Mouse (Mus musculus): ENCODE measurements around the gene Dennd2d. TPM values are rescaled to one million over a fixed set of nuclear protein-coding genes. Genes with fewer than 3 reads are reported as not detected.
A peak's percentile ranks its signal among the peaks of the same experiment; 100 is the strongest.

The Dennd2d gene
- polyA plus RNA-seq (2012; rRNA removed) (1.7 and 2.1 TPM in 2 replicates), polyA plus RNA-seq (2014; fragmentation: Nextera tagmentation; extraction: Ambion mirVana) (4.0 and 4.2 TPM in 2 replicates)

DNA sequence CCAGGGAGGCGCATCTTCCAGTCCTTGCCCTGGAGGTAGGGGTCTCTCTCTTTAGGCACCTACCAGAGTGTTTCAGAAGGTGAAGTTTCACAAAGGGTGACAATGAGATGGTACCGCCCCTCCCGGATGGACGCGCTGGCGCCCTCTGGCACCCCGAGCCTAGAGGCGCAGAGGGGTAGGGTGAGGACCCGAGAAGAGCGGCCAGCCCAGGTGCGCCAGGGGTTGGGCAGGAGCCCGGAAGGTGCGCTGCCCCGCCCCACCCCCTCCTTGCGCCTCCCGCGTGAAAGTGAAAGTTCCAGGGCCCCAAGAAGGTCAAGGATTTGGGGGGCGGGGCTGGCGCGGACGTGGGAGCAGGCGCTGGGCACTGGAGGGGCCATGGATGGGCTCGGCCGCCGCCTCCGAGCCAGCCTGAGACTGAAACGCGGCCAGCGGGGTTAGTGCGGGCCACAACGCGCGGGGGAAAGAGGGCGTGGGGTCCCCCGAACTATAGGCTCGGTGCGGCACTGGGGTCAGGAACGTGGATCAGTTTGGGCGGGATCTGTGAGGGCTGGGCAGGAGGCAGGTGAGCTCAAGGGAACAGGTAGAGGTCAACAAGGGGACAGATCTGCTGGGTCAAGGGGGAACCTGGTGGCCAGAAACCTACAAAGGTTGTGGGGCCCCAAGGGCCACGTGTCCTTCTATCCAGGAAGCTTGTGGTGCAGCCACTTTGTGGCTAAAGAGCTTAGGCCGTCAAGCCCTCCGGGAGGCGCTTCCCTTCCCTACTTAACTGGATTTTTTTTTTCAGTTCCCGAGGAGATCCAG, at the start of gene Dennd2d:
TSS of gene Dennd2d (plus strand) at position 125 of the 801 bp plus-strand sequence.
- DNase-seq (ENCODE audit: low read depth in 3 of 3, low spot score in 3 of 3), result no peak
- no peak for TF ChIP-seq EP300 (IDR thresholded peaks at IDR 0.05; ENCODE audit: low read depth)
- TF ChIP-seq CTCF (IDR thresholded peaks at IDR 0.05; ENCODE audit: low read depth), result peak; percentile 46; the same call in 1 of the 2 replicates
- WGBS (ENCODE audit: insufficient replicate concordance), result under 1% methylated on average over 43 of the region's 44 CpGs

DNA sequence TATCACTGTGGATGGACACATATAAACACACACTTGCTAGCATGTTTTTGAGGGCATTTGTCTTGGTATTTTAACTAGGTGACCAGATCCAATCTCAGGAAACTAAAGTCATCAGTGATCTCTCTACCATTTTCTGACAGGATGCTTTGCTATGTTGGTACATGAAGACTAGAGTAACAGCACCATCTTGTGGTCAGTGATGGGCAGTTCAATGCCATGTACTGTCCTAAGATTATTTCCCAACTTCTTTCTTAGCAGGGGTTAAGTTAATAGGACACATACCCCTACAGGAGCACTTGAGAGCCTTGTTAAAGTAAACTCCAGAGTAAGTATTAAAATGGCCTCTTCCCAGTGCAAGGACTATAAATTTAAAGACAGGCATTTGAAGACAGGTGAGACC, 33.6 kb upstream of the Dennd2d start:
- ATAC-seq (ENCODE audit: insufficient read depth) (no peak), DNase-seq (ENCODE audit: low read depth in 3 of 3, low spot score in 3 of 3) (peak in 2 of 3 experiments; percentile 18 to 22)
- Histone ChIP-seq H3K4me3 (ENCODE audit: insufficient read depth in 1 of 2, low read depth in 2 of 2, low read length in 2 of 2) (no peak overlapping the region), H3K4me1 (replicated peaks; ENCODE audit: control insufficient read depth in 2 of 2, insufficient read depth in 2 of 2, low read length in 1 of 2) (no peaks in the 10 kb centered on the region), H3K4me2 (ENCODE audit: low read depth) (no peak overlapping the region), H3K36me3 (replicated peaks; ENCODE audit: control insufficient read depth, insufficient read depth, low read depth) (no peaks in the 10 kb centered on the region), H3K9me3 (ENCODE audit: control insufficient read depth, low read length) (no peaks in the 10 kb centered on the region), H3K27ac (no peak overlapping the region), H3K9ac (replicated peaks) (no peak overlapping the region), H3K27me3 (ENCODE audit: control insufficient read depth, insufficient read depth, low read length) (no peaks in the 10 kb centered on the region)
- peak; percentile 63 for TF ChIP-seq CTCF (IDR thresholded peaks at IDR 0.05; ENCODE audit: low read depth)
- no peak for TF ChIP-seq EP300 (IDR thresholded peaks at IDR 0.05; ENCODE audit: low read depth)

More for the DNA sequence above, at the start of gene Dennd2d:
- Histone ChIP-seq H3K27ac (no peak within 1 kb of the TSS), H3K4me1 (replicated peaks; ENCODE audit: control insufficient read depth in 2 of 2, insufficient read depth in 2 of 2, low read length in 1 of 2) (peaks cover 3 to 27% of the 10 kb centered on the region in 2 experiments), H3K4me2 (ENCODE audit: low read depth) (peak within 1 kb of the TSS; percentile 77), H3K27me3 (ENCODE audit: control insufficient read depth, insufficient read depth, low read length) (no peaks in the 10 kb centered on the region), H3K9ac (replicated peaks) (peak within 1 kb of the TSS; percentile 66), H3K4me3 (ENCODE audit: insufficient read depth in 1 of 2, low read depth in 2 of 2, low read length in 2 of 2) (peak within 1 kb of the TSS; percentile 62 to 70), H3K36me3 (replicated peaks; ENCODE audit: control insufficient read depth, insufficient read depth, low read depth) (no peaks in the 10 kb centered on the region), H3K9me3 (ENCODE audit: control insufficient read depth, low read length) (no peaks in the 10 kb centered on the region)
- ATAC-seq (ENCODE audit: insufficient read depth), result peak; percentile 67

DNA sequence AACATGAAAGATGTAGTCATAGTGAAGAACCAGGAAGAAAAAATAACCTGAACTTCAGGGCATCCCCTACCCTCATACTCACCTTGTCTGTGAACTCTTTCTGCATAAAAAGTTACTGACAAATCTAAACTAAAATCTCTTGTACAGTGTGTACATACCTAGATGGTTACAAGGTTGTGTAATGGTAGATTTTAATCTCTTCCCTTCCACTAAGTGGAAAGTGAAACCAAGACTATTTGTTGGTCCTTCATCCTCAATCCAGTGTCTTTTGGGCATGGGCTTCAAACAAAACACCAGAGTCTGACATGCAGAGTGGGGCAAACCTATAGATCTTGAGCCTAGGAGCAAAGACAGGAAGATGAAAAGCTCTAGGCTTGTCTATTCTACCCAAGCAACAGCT, 33.2 kb upstream of the Dennd2d start:
- Histone ChIP-seq H3K4me3 (ENCODE audit: insufficient read depth in 1 of 2, low read depth in 2 of 2, low read length in 2 of 2) (no peak overlapping the region), H3K9ac (replicated peaks) (no peak overlapping the region), H3K4me2 (ENCODE audit: low read depth) (no peak overlapping the region), H3K4me1 (replicated peaks; ENCODE audit: control insufficient read depth in 2 of 2, insufficient read depth in 2 of 2, low read length in 1 of 2) (no peaks in the 10 kb centered on the region), H3K27me3 (ENCODE audit: control insufficient read depth, insufficient read depth, low read length) (no peaks in the 10 kb centered on the region), H3K36me3 (replicated peaks; ENCODE audit: control insufficient read depth, insufficient read depth, low read depth) (no peaks in the 10 kb centered on the region), H3K27ac (no peak overlapping the region), H3K9me3 (ENCODE audit: control insufficient read depth, low read length) (no peaks in the 10 kb centered on the region)
- ATAC-seq (ENCODE audit: insufficient read depth), result no peak
- TF ChIP-seq CTCF (IDR thresholded peaks at IDR 0.05; ENCODE audit: low read depth), result no peak
- TF ChIP-seq EP300 (IDR thresholded peaks at IDR 0.05; ENCODE audit: low read depth), result no peak
- no peak for DNase-seq (ENCODE audit: low read depth in 3 of 3, low spot score in 3 of 3)

DNA sequence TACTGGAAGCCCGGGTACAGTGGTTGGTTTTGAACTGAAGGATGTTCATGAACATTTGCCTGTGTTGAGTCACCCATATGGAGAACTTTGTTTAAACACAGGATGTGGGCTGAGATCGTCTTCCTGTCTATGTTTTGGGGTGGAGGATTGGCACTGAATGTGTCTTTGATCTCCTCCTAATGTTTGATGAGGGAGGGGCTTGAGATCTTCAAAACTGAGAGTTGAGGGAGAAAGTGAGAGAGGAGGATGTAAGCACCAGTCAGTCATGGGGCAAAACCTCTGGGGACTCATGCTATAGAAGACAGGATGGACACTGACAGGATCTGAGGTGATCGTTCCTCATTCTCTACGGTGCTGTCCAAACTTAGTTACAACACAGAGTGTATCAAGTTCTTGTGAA, 32.6 kb upstream of the Dennd2d start:
- no peak overlapping the region for H3K27ac ChIP-seq
- ATAC-seq (ENCODE audit: insufficient read depth), result no peak
- H3K4me1 ChIP-seq (replicated peaks; ENCODE audit: control insufficient read depth in 2 of 2, insufficient read depth in 2 of 2, low read length in 1 of 2), result no peaks in the 10 kb centered on the region
- H3K9ac ChIP-seq (replicated peaks), result no peak overlapping the region
- WGBS (ENCODE audit: insufficient replicate concordance), result 20% methylated on average over 4 of the region's 4 CpGs
- no peak for DNase-seq (ENCODE audit: low read depth in 3 of 3, low spot score in 3 of 3)
- H3K4me3 ChIP-seq (ENCODE audit: insufficient read depth in 1 of 2, low read depth in 2 of 2, low read length in 2 of 2), result no peak overlapping the region
- TF ChIP-seq EP300 (IDR thresholded peaks at IDR 0.05; ENCODE audit: low read depth) (no peak), CTCF (IDR thresholded peaks at IDR 0.05; ENCODE audit: low read depth) (no peak)
- no peaks in the 10 kb centered on the region for H3K9me3 ChIP-seq (ENCODE audit: control insufficient read depth, low read length)
- H3K4me2 ChIP-seq (ENCODE audit: low read depth), result no peak overlapping the region
- H3K27me3 ChIP-seq (ENCODE audit: control insufficient read depth, insufficient read depth, low read length), result no peaks in the 10 kb centered on the region
- no peaks in the 10 kb centered on the region for H3K36me3 ChIP-seq (replicated peaks; ENCODE audit: control insufficient read depth, insufficient read depth, low read depth)

DNA sequence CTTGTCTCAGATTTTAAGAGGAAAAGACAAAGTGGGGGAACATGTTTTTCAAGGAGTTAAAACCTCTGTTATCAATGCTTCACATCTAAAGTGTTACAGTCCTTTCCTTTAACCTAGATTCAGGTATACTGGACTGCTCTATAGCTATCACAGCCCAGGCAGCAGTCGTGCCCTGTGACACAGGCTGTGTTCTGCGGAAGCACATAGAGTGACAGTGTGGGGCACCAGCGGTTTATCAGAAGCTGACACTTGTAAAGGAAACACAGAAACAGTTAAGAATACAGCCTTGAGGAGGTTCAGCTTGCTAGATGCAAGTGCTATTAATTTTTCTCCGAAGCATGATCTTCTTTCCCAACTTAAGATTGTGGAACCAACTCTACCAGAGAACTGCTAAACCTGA, 29.6 kb upstream of the Dennd2d start:
- no peak for TF ChIP-seq CTCF (IDR thresholded peaks at IDR 0.05; ENCODE audit: low read depth)
- no peak for TF ChIP-seq EP300 (IDR thresholded peaks at IDR 0.05; ENCODE audit: low read depth)
- Histone ChIP-seq H3K9me3 (ENCODE audit: control insufficient read depth, low read length) (no peaks in the 10 kb centered on the region), H3K36me3 (replicated peaks; ENCODE audit: control insufficient read depth, insufficient read depth, low read depth) (no peaks in the 10 kb centered on the region), H3K4me2 (ENCODE audit: low read depth) (no peak overlapping the region), H3K27me3 (ENCODE audit: control insufficient read depth, insufficient read depth, low read length) (no peaks in the 10 kb centered on the region), H3K4me1 (replicated peaks; ENCODE audit: control insufficient read depth in 2 of 2, insufficient read depth in 2 of 2, low read length in 1 of 2) (no peaks in the 10 kb centered on the region), H3K9ac (replicated peaks) (no peak overlapping the region), H3K27ac (no peak overlapping the region), H3K4me3 (ENCODE audit: insufficient read depth in 1 of 2, low read depth in 2 of 2, low read length in 2 of 2) (no peak overlapping the region)
- WGBS (ENCODE audit: insufficient replicate concordance), result 14% methylated on average over 4 of the region's 4 CpGs
- no peak for DNase-seq (ENCODE audit: low read depth in 3 of 3, low spot score in 3 of 3)
- ATAC-seq (ENCODE audit: insufficient read depth), result no peak

Data from liver, embryonic 14.5 days (tissue).